Mouse (Mus musculus) megakaryocyte progenitor cell, adult 5-6 weeks (primary cell): ENCODE measurements around the gene Homer3. TPM values are rescaled to one million over a fixed set of nuclear protein-coding genes. Genes with fewer than 3 reads are reported as not detected.

ENCODE experiments used
- ATAC-seq: replicated peaks from 2 replicates; pipeline ENCODE4 v1.8.0; 2016; ENCODE audit warnings: mild to moderate bottlenecking, moderate TSS enrichment, inconsistent platforms; ENCODE audit not compliant: poor library complexity
- total RNA-seq, 2 experiments: library from RNA; stranded (forward) in 1 of 2; stranded (reverse) in 1 of 2; fragments of 157-497, 149-512 nt in 1 of 2; fragments of 200-1000 nt in 1 of 2; gene quantifications; 2 replicates each; pipeline versions ENCODE4 v1.2.3 to v1.2.4; 2015 to 2017

Gene Homer3
- total RNA-seq, 2 experiments from 2014 or later = 4.2 to 9.9 TPM

GRCm38 (mm10) chr8:70283136-70284077, 780 bp downstream of the Homer3 start:
- ATAC-seq = no peak

GRCm38 (mm10) chr8:70284421-70284820, 1.8 kb downstream of the Homer3 start:
- ATAC-seq = no peak

DNA sequence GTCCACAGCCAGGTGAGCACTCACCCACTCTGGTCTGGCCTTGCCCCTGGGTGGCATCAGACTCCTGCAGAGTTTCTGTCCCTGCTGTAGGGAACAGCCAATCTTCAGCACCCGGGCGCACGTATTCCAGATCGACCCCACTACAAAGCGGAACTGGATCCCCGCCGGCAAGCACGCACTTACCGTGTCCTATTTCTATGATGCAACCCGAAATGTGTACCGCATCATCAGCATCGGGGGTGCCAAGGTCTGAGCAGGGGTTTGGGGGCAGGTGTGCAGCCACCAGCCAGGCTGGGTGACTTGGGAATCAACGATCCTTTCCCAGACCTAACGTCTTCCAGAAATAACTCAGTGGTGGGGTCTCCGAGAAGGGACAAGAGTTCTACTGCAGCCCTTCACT, 2.7 kb downstream of the Homer3 start:
- no peak for ATAC-seq

DNA sequence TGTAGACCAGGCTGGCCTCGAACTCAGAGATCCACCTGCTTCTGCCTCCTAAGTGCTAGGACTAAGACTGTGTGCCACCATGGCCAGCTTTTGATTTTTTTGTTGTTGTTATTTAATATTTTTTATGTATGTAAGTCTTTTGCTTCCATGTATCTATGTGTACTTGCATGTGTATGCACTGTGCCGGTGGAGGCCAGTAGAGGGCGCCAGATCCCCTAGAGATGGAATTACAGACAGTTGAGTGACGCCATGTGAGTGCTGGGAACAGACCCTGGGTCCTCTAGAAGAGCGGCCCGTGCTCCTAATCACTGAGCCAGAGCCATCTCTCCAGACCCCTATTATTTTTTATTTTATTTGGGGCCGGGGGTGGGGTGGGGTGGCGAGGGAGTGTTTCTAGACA, 4.1 kb downstream of the Homer3 start:
- no peak for ATAC-seq

- no peak for ATAC-seq
These were observed 11.4 kb downstream of the Homer3 start for GRCm38 (mm10) chr8:70293988-70294405.

DNA sequence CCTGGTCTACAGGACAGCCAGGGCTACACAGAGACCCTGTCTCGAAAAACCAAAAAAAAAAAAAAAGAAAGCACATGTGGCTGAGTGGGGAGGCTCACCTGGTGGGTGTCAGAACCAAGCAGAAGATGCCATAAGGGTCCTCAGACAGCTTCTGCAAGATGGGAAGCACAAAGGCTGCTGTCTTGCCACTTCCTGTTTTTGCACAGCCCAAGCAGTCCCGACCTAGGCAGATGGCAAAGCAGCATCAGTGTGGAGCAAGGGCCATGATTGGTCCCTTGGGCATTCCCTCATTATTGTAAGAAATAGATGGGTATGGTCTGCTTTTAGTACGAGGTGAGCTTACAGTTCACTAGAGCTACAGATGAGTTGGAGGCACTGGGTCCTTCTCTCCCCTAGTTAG, 18.3 kb downstream of the Homer3 start:
- no peak; the same call in 1 of the 2 replicates for ATAC-seq

DNA sequence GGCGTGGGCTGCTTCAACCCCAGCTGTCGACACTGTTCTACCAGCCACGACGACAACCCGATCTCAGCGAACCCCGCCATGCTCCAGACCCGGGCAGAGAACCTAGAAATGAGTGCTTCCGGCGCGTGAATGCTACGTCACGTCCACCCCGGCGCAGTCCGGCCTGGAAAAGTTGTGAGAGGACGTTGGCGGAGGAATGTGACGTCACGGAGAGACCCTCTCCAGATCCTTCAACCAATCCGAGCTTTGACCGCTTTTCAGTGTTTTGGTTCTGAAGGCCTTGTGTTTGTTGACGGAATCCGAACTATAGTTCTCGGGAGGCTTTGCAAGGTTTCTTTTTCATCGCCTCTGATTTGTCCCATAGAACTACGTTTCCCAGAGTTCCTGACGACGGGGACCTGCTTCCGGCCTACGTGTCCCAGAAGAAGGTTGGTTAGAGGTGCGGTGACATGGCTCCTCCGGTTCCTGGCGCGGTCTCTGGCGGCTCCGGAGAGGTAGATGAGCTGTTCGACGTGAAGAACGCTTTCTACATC, 19.8 kb downstream of the Homer3 start, which contains the start of the genes Ddx49 and Cope:
Ddx49 (minus strand) TSS at position 132 of the 533 bp plus-strand sequence.
Cope (plus strand) TSS at position 161 of the 533 bp plus-strand sequence.
- ATAC-seq = peak; percentile 95

- no peak for ATAC-seq
These were observed 20.3 kb downstream of the Homer3 start for GRCm38 (mm10) chr8:70302901-70303300.

DNA sequence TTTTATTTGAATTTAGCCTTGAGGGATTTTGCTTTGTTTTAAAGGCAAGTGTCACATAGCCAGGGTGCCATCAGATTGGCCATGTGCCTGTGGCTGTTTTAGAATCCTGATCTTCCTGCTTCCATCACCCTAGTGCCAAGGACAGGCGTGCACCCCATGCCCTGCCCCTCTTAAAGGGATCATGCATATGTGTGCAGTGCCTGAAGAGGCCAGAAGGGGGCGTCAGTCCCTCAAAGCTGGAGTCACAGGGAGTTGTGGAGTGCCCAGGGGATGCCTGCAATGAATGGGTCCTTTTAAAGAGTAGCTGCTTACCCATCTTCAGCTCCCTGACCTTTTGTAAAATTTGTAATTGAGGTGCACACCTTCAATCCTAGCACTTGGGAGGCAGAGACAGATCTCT, 26.7 kb downstream of the Homer3 start:
- peak; percentile 89 for ATAC-seq

GRCm38 (mm10) chr8:70313399-70313798, 30.8 kb downstream of the Homer3 start:
- ATAC-seq = no peak

DNA sequence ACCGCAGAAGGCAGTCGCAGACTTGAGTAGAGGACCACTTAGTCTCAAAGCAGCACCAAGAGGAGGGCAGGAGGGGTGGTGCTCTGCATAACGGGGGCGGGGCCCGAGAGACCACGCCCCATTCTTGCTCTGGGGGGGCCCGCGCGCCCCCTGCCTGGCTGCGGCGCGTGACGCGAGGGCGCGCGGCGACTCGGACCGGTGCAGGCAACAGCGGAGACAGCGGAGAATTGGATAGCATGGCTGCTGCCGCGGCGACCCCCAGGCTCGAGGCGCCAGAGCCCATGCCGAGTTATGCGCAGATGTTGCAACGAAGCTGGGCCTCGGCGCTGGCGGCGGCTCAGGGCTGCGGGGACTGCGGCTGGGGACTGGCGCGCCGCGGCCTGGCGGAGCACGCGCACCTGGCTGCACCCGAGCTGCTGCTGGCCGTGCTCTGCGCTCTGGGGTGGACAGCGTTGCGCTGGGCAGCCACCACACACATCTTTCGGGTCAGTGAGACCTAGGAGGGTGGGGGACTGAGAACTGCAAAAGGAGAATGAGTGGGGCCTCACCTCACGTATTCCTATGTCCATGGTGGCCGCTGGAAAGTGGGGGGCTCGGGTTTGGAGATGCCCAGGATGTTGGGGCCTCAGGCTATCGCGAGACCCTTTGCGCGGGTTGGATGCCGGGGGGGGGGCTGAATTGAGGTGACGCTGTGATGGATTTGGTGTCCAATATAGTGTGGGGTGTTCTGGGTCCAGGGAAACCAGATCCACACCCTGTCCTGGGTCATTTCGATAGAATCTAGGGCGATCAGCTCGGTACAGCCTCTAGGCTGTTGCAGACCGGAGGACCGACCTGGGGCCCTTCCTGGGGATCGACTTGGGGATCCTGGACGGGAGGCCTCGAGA, 33.2 kb downstream of the Homer3 start, which contains the start of gene Cers1:
Cers1 (plus strand) TSS at position 152 of the 887 bp plus-strand sequence.
- peak; percentile 51 for ATAC-seq

- 0 out of 2 replicates have a peak, but pooled peaks have one; percentile 13 for ATAC-seq
These were observed 34.2 kb downstream of the Homer3 start for GRCm38 (mm10) chr8:70316511-70317504.

DNA sequence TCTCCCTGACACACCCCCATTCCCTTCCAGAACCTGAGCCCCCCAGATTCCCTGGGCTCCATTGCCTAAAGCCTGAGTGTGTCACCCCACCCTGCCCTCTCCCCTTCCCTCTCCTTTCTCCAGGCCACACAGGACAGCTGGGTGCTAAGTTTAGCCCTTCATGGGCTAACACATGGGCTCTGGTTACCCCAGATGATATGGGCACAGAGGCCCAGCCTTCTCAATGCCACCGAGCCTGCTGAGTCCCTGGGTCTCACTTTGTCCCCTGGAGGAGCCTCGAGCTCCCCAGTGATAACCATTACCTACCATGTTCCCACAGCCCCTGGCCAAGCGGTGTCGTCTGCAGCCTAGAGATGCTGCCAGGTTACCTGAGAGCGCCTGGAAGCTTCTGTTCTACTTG, 35.2 kb downstream of the Homer3 start:
- no peak for ATAC-seq

GRCm38 (mm10) chr8:70323716-70324115, 41.1 kb downstream of the Homer3 start:
- 0 out of 2 replicates have a peak, but pooled peaks have one; percentile 26 for ATAC-seq

DNA sequence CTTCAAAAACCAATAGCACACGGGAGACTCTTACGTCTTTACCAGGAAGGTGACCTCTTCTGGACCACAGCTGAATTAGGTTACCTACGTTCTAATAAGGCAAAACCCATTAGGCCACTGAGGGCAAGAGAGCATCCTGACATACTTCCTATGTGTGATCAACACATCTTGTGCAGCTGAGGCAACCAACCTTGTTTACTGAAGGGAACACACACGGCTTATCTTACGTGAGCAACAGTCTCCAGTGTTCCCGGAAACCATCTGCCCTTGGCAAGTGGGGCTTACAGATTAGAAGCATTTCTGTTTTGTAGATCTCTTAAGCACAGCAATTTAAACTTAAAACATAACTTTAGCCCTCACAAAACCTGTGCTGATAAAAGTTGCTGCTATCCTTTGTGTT, 44.9 kb downstream of the Homer3 start:
- ATAC-seq = peak; percentile 69

DNA sequence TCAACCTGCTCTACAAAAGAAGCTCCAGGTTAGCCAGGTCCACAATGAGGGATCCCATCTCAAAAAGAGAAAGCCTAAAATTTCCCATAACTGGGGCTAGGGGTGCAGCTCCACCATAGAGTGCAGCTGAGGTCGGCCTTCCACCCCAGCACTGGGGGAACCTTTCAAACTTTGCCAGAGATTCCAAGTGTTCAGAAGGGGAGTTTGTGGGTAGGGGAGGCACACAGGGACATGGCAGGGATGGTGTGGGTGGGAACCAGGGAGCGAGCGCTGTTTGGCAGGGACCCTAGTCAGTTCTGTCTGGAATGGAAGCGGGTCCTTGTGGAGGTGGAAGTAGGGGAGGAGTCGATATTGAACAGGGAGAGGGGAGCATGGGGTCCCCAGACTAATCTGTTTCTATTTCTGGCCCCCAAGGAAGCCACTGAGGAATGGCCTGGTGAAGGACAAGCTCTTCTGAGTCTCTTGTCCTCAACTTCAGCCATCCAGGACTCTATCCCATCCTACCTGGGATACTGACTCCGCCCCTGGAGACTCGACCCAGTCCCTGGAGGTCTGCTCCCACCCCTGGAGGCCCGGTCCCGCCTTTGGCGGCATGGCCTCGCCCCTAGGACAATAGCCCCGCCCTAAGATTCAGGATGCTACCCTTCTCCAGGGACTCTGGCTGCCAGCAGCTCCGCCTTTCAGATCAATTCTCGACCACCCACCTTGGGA, 46.7 kb downstream of the Homer3 start, which contains the start of gene Gdf1:
Gdf1 (plus strand) TSS at position 694 of the 711 bp plus-strand sequence.
- no peak for ATAC-seq

GRCm38 (mm10) chr8:70329835-70330740, 47.5 kb downstream of the Homer3 start:
- no peak for ATAC-seq
